Mouse (Mus musculus) regulatory T cell (primary cell): ENCODE results near the gene Trex2.

Experiments
- in situ Hi-C: fragments of 300-600 bp; cut with MboI, MseI; formaldehyde crosslinking; loops from one replicate; pipeline ENCODE4 v1.15.1; 2025; ENCODE audit warnings: high pct_unique_total_duplicates

Gene Trex2

GRCm38 (mm10) chrX:73435252-73435651 lies at the start of gene Trex2:
Gene Trex2 (minus strand): TSS chrX:73435344.
- in situ Hi-C loops = no loop called here

GRCm38 (mm10) chrX:73484870-73485269 lies 49.7 kb upstream of the Trex2 start:
- in situ Hi-C loops = no loop called here

GRCm38 (mm10) chrX:73484076-73484475 lies 48.9 kb upstream of the Trex2 start:
- in situ Hi-C loops = no loop called here

- in situ Hi-C loops = no loop called here
Measured at GRCm38 (mm10) chrX:73483484-73483810, 48.3 kb upstream of the Trex2 start, which contains the start of gene Bgn. Gene Bgn (plus strand): TSS chrX:73483602.

- in situ Hi-C loops = no loop called here
Measured at GRCm38 (mm10) chrX:73482643-73483483, 47.7 kb upstream of the Trex2 start.

- in situ Hi-C loops = no loop called here
Measured at GRCm38 (mm10) chrX:73480334-73480733, 45.2 kb upstream of the Trex2 start.

GRCm38 (mm10) chrX:73479656-73480055 lies 44.5 kb upstream of the Trex2 start:
- in situ Hi-C loops = no loop called here

- in situ Hi-C loops = no loop called here
Measured at GRCm38 (mm10) chrX:73477500-73477899, 42.4 kb upstream of the Trex2 start.

- in situ Hi-C loops = no loop called here
Measured at GRCm38 (mm10) chrX:73476621-73477020, 41.5 kb upstream of the Trex2 start.

- in situ Hi-C loops = no loop called here
Measured at GRCm38 (mm10) chrX:73475658-73476256, 40.6 kb upstream of the Trex2 start.

- in situ Hi-C loops = no loop called here
Measured at GRCm38 (mm10) chrX:73474340-73475165, 39.4 kb upstream of the Trex2 start.

- in situ Hi-C loops = no loop called here
Measured at GRCm38 (mm10) chrX:73471764-73472163, 36.6 kb upstream of the Trex2 start.

- in situ Hi-C loops = no loop called here
Measured at GRCm38 (mm10) chrX:73468752-73469151, 33.6 kb upstream of the Trex2 start.

- in situ Hi-C loops = no loop called here
Measured at GRCm38 (mm10) chrX:73468330-73468729, 33.2 kb upstream of the Trex2 start.

GRCm38 (mm10) chrX:73467446-73468241 lies 32.5 kb upstream of the Trex2 start:
- in situ Hi-C loops = no loop called here

- in situ Hi-C loops = no loop called here
Measured at GRCm38 (mm10) chrX:73465483-73466186, 30.5 kb upstream of the Trex2 start.

GRCm38 (mm10) chrX:73460792-73461191 lies 25.6 kb upstream of the Trex2 start:
- in situ Hi-C loops = no loop called here

GRCm38 (mm10) chrX:73458877-73459392 lies 23.8 kb upstream of the Trex2 start, which contains the start of gene Haus7:
Gene Haus7 (minus strand): TSS chrX:73459044.
- in situ Hi-C loops = no loop called here

GRCm38 (mm10) chrX:73451949-73452348 lies 16.8 kb upstream of the Trex2 start:
- in situ Hi-C loops = no loop called here

- in situ Hi-C loops = no loop called here
Measured at GRCm38 (mm10) chrX:73441428-73441827, 6.3 kb upstream of the Trex2 start.
